Mouse (Mus musculus): ENCODE data around the gene Zbtb12.

The Zbtb12 gene

DNA sequence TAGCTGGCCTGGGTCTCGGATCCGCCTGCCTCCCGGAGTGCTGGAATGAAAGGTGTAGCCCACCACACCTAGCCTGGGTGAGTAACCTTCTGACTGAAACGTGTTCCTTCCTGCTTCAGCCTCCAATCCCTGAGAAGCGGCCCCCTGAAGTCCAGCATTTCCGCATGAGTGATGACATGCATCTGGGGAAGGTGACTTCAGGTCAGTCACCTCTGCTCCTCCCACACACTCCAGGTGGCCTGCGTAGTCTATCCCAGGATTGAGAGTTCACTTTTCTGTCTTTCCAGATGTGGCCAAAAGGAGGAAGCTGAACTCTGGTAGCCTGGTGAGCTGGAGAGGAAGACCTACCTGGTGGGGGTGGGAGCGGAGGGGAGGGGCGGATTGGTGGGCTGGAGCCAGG is 23.6 kb downstream of the Zbtb12 start:
- DNase-seq = no peak

GRCm38 (mm10) chr17:34910982-34911381 is 31.7 kb downstream of the Zbtb12 start:
- peak; percentile 80 for DNase-seq

GRCm38 (mm10) chr17:34911945-34912351 is 32.7 kb downstream of the Zbtb12 start:
- peak; percentile 90 for DNase-seq

DNA sequence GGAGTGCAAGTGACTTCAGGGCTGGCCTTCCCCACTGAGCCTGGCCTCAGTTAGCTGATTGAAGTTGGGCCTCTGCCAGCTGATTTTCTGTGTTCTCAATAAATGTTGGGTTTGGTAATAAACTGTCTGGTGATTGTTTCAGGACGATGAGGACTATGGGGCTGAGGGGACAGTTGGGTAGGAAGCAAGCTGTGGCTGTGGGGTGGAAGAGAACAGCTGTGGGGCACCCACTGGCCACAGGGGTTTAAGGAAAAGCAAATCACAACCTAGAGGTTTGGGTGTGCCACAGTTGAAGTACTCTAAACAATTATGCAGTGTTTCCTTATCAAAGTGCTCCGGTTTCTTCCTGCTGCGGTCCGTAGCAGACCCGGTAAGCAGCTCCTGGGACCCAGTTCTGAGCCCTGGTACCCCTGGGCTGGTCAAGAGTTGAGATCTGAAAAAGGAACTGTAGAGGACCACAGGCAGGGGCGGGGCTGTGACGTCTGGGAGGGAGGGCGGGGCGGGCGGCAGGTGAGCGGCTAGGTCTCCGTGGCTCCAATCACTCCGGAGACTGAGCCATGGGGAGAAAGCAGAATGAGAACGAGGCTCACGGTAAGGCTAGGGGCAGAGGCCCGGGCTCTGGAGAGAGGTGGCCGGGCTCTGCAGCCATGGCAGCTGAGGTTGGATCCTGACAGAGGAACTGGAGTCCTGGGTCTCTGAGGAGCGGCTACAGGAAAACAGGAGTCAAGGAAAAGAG is 34.8 kb downstream of the Zbtb12 start, which contains the start of gene Slc44a4:
Gene Slc44a4, plus strand, starts transcription at position 537 of the 736 bp plus-strand sequence.
- DNase-seq = peak; percentile 62

- peak; percentile 91 for DNase-seq
These were observed 36.1 kb downstream of the Zbtb12 start for GRCm38 (mm10) chr17:34915410-34915831.

DNA sequence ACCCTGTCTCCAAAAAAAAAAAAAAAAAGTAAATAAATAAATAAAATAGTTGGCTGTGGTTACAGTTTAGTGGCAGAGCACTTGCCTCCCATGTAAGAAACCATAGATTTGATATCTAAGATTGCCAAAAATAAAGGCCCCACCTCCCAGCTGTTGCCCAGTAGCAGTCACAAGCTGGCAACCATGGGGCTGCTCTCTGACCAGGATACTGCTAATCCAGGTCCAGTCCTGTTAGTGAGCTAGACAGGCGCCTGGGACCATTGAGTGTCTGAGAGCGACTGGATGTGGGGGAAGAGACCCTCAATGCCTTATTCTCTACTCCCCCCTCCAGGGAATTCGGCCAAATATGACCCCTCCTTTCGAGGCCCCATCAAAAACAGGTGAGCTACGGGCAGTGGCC is 37.0 kb downstream of the Zbtb12 start:
- no peak for DNase-seq

DNA sequence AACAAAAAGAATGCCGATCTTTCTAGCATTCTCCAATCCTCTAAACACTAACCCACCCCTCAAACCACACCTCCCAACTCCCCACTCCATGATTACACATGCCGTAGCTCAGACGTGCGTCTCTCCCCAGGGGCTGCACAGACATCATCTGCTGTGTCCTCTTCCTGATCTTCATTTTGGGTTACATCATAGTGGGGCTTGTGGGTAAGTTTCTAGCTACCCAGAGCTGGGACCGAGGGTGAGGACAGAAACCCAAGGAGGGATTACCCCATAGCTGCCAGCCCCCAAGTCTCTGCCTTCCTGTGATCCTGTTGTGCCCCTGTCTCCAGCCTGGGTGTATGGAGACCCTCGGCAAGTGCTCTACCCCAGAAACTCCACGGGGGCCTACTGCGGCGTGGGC is 37.9 kb downstream of the Zbtb12 start:
- no peak for DNase-seq

GRCm38 (mm10) chr17:34922939-34923338 is 43.7 kb downstream of the Zbtb12 start:
- DNase-seq = no peak

DNA sequence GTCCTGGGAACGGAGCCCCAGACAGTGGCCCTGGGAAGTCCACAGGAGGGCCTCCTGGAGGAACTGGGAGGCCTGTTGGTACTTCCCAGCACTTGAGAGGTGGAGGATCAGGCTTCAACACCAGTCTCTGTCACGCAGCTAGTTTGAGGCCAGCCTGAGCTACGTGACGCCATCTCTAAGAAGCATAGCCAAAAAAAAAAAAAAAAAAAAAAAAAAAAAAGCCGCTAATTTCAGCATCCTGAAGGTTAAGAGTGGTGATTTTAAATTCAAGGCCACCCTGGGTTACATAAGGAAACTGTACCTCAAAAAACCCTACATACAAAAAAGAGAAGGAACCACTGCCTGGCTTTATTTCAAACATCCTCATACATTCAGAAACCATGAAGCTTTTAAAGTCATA is 45.0 kb downstream of the Zbtb12 start:
- DNase-seq = no peak

DNA sequence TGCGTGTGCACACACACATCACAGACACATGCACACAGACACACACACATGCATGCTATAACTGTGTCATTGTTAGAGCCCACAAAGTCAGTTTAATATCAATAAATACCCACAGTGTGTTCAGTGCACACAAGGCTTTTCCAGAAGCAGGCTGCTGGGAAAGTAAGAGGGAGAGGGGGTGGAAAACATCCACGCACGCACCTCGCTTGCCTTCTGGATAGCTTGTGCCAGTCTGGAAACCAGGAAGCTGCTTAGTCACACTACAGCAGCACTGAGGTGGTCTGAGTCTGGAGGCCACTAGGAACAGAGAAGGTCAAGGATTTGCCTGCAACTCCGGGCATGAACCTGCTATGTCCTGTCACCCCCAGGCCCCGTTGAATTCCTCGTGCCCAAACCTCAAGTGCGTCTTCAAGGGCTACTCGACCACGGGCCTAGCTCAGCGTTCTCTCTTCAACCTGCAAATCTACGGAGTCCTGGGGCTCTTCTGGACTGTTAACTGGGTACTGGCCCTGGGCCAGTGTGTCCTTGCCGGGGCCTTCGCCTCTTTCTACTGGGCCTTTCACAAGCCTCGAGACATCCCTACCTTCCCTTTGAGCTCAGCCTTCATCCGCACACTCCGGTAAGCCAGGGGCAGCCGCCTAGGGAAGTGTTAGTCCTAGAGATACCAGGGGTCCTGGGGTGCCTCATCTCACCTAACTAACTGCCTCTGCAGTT is 48.2 kb downstream of the Zbtb12 start:
- no peak for DNase-seq

DNA sequence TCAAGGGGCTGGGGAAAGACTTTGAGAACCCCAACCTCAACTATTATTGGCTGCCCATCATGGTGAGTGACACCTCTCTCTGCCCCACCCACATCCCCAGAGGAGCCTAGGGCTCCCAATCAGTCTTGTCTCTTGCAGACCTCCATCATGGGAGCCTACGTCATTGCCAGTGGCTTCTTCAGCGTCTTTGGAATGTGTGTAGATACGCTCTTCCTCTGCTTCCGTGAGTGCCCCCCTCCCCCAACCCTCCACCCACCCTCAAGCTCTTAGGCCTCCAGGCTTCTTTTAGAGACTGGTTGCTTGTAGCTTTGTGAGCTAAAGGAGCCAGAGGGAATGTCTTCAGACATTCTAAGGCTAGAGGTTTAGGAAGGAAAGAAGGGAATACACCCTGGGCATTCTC is 49.6 kb downstream of the Zbtb12 start:
- DNase-seq = no peak

- DNase-seq = peak; percentile 100
These were observed 51.9 kb downstream of the Zbtb12 start, which contains the start of gene Neu1 for GRCm38 (mm10) chr17:34931061-34931734. Gene Neu1, plus strand, starts transcription at chr17:34931253.

GRCm38 (mm10) chr17:34931735-34932098 is 52.4 kb downstream of the Zbtb12 start:
- peak; percentile 42 for DNase-seq

GRCm38 (mm10) chr17:34932287-34932686 is 53.0 kb downstream of the Zbtb12 start:
- peak; percentile 32 for DNase-seq

GRCm38 (mm10) chr17:34934031-34934430 is 54.7 kb downstream of the Zbtb12 start:
- DNase-seq = peak; percentile 82

- DNase-seq = peak; percentile 67
These were observed 55.5 kb downstream of the Zbtb12 start for GRCm38 (mm10) chr17:34934830-34935229.

- DNase-seq = peak; percentile 90
These were observed 58.8 kb downstream of the Zbtb12 start for GRCm38 (mm10) chr17:34937960-34938505.

- DNase-seq = no peak
These were observed 62.2 kb downstream of the Zbtb12 start for GRCm38 (mm10) chr17:34941344-34942041.

- peak; percentile 87 for DNase-seq
These were observed 64.0 kb downstream of the Zbtb12 start for GRCm38 (mm10) chr17:34943128-34943815.

- peak; percentile 83 for DNase-seq
These were observed 65.1 kb downstream of the Zbtb12 start for GRCm38 (mm10) chr17:34944362-34944761.
